Mouse (Mus musculus) R1 (cell line): ENCODE data around the gene Rtf2.

Experiments used
- DNase-seq: peaks from one replicate; pipeline ENCODE4 v3.0.0-alpha.2; 2018; ENCODE audit warnings: low read depth, low spot score

The Rtf2 gene

GRCm38 (mm10) chr2:172437371-172437952 lies 2.9 kb upstream of the Rtf2 start:
- DNase-seq = no peak

- no peak for DNase-seq
Measured at GRCm38 (mm10) chr2:172440640-172441005, 267 bp downstream of the Rtf2 start.

- peak; percentile 44 for DNase-seq
Measured at GRCm38 (mm10) chr2:172441176-172441575, 820 bp downstream of the Rtf2 start.

GRCm38 (mm10) chr2:172445617-172446016 lies 5.3 kb downstream of the Rtf2 start:
- no peak for DNase-seq

- DNase-seq = peak; percentile 50
Measured at GRCm38 (mm10) chr2:172447317-172447716, 7.0 kb downstream of the Rtf2 start.

- DNase-seq = no peak
Measured at GRCm38 (mm10) chr2:172448329-172448728, 8.0 kb downstream of the Rtf2 start.

- peak; percentile 15 for DNase-seq
Measured at GRCm38 (mm10) chr2:172450640-172451039, 10.3 kb downstream of the Rtf2 start.

- DNase-seq = no peak
Measured at GRCm38 (mm10) chr2:172452031-172452430, 11.7 kb downstream of the Rtf2 start.

- no peak for DNase-seq
Measured at GRCm38 (mm10) chr2:172452458-172452857, 12.1 kb downstream of the Rtf2 start.

GRCm38 (mm10) chr2:172458496-172458895 lies 18.1 kb downstream of the Rtf2 start, which contains the start of gene Gcnt7:
Gene Gcnt7, minus strand, starts transcription at chr2:172458596.
- no peak for DNase-seq

GRCm38 (mm10) chr2:172460647-172461046 lies 20.3 kb downstream of the Rtf2 start:
- DNase-seq = no peak

GRCm38 (mm10) chr2:172462813-172463212 lies 22.5 kb downstream of the Rtf2 start:
- no peak for DNase-seq

GRCm38 (mm10) chr2:172466427-172467132 lies 26.2 kb downstream of the Rtf2 start:
- no peak for DNase-seq

GRCm38 (mm10) chr2:172467206-172467605 lies 26.9 kb downstream of the Rtf2 start:
- DNase-seq = no peak

GRCm38 (mm10) chr2:172468346-172468819 lies 28.0 kb downstream of the Rtf2 start:
- no peak for DNase-seq

GRCm38 (mm10) chr2:172472318-172472717 lies 32.0 kb downstream of the Rtf2 start, which contains the start of gene Fam209:
Gene Fam209, plus strand, starts transcription at chr2:172472520.
- DNase-seq = no peak

GRCm38 (mm10) chr2:172473591-172473990 lies 33.2 kb downstream of the Rtf2 start:
- DNase-seq = no peak

GRCm38 (mm10) chr2:172474970-172475369 lies 34.6 kb downstream of the Rtf2 start:
- peak; percentile 65 for DNase-seq

- no peak for DNase-seq
Measured at GRCm38 (mm10) chr2:172476707-172477260, 36.4 kb downstream of the Rtf2 start.

GRCm38 (mm10) chr2:172477350-172477749 lies 37.0 kb downstream of the Rtf2 start:
- DNase-seq = no peak

GRCm38 (mm10) chr2:172477860-172478259 lies 37.5 kb downstream of the Rtf2 start:
- peak; percentile 80 for DNase-seq

GRCm38 (mm10) chr2:172480296-172480695 lies 39.9 kb downstream of the Rtf2 start:
- DNase-seq = no peak
